Mouse (Mus musculus) T-helper 2 cell (primary cell): Measurements from ENCODE around the gene Cblb.

ENCODE experiments used
- in situ Hi-C: fragments of 300-600 bp; cut with MboI, MseI; formaldehyde crosslinking; loops from one replicate; pipeline ENCODE4 v1.15.1; 2025; ENCODE audit warnings: high pct_unique_total_duplicates

Cblb gene

GRCm38 (mm10) chr16:52038283-52038682 lies 7.3 kb downstream of the Cblb start:
- in situ Hi-C loops = loop anchor here (10.0 kb wide), 1 partner anchor 123 kb away; no protein-coding TSS in a partner anchor

- in situ Hi-C loops = loop anchor here (10.0 kb wide), 1 partner anchor 124 kb away; no protein-coding TSS in a partner anchor
These were observed 7.8 kb downstream of the Cblb start for GRCm38 (mm10) chr16:52038821-52039220.

- in situ Hi-C loops = no loop called here
These were observed 9.9 kb downstream of the Cblb start for GRCm38 (mm10) chr16:52040937-52041336.

- in situ Hi-C loops = no loop called here
These were observed 11.8 kb downstream of the Cblb start for GRCm38 (mm10) chr16:52042667-52043379.

- in situ Hi-C loops = no loop called here
These were observed 12.5 kb downstream of the Cblb start for GRCm38 (mm10) chr16:52043380-52044117.

- in situ Hi-C loops = no loop called here
These were observed 13.5 kb downstream of the Cblb start for GRCm38 (mm10) chr16:52044518-52044917.

GRCm38 (mm10) chr16:52044985-52045384 lies 14.0 kb downstream of the Cblb start:
- in situ Hi-C loops = no loop called here

GRCm38 (mm10) chr16:52046464-52046863 lies 15.4 kb downstream of the Cblb start:
- in situ Hi-C loops = no loop called here

GRCm38 (mm10) chr16:52051106-52051505 lies 20.1 kb downstream of the Cblb start:
- in situ Hi-C loops = loop anchor here (25.0 kb wide), 1 partner anchor 364 kb away; no protein-coding TSS in a partner anchor

GRCm38 (mm10) chr16:52052734-52053133 lies 21.7 kb downstream of the Cblb start:
- in situ Hi-C loops = loop anchor here (25.0 kb wide), 1 partner anchor 365 kb away; no protein-coding TSS in a partner anchor

- in situ Hi-C loops = loop anchor here (25.0 kb wide), 1 partner anchor 368 kb away; no protein-coding TSS in a partner anchor
These were observed 24.2 kb downstream of the Cblb start for GRCm38 (mm10) chr16:52055236-52055635.

GRCm38 (mm10) chr16:52056164-52056563 lies 25.1 kb downstream of the Cblb start:
- in situ Hi-C loops = loop anchor here (25.0 kb wide), 1 partner anchor 369 kb away; no protein-coding TSS in a partner anchor

GRCm38 (mm10) chr16:52057335-52057734 lies 26.3 kb downstream of the Cblb start:
- in situ Hi-C loops = loop anchor here (25.0 kb wide), 1 partner anchor 370 kb away; no protein-coding TSS in a partner anchor

GRCm38 (mm10) chr16:52059535-52059934 lies 28.5 kb downstream of the Cblb start:
- in situ Hi-C loops = loop anchor here (25.0 kb wide), 1 partner anchor 372 kb away; no protein-coding TSS in a partner anchor

GRCm38 (mm10) chr16:52060100-52060719 lies 29.2 kb downstream of the Cblb start:
- in situ Hi-C loops = loop anchor here (25.0 kb wide), 1 partner anchor 373 kb away; no protein-coding TSS in a partner anchor

- in situ Hi-C loops = loop anchor here (25.0 kb wide), 1 partner anchor 374 kb away; no protein-coding TSS in a partner anchor
These were observed 30.0 kb downstream of the Cblb start for GRCm38 (mm10) chr16:52061015-52061481.

- in situ Hi-C loops = loop anchor here (25.0 kb wide), 1 partner anchor 377 kb away; no protein-coding TSS in a partner anchor
These were observed 33.5 kb downstream of the Cblb start for GRCm38 (mm10) chr16:52064309-52065105.

GRCm38 (mm10) chr16:52067632-52068516 lies 36.8 kb downstream of the Cblb start:
- in situ Hi-C loops = loop anchor here (25.0 kb wide), 1 partner anchor 381 kb away; no protein-coding TSS in a partner anchor

GRCm38 (mm10) chr16:52068517-52068874 lies 37.5 kb downstream of the Cblb start:
- in situ Hi-C loops = loop anchor here (25.0 kb wide), 1 partner anchor 381 kb away; no protein-coding TSS in a partner anchor
